Mouse (Mus musculus) MEL (cell line): ENCODE measurements around the gene Armh4. TPM values are rescaled to one million over a fixed set of nuclear protein-coding genes. Genes with fewer than 3 reads are reported as not detected.

Source experiments
- DNase-seq: peaks from one replicate; pipeline ENCODE4 v3.0.0; 2011; ENCODE audit warnings: low read depth, low spot score
- H3K27ac ChIP-seq: 2 replicates; pipeline ENCODE4 v1.5.1; 2012; ENCODE audit warnings: low read depth, mild to moderate bottlenecking, control low read depth, low read length, moderate library complexity; ENCODE audit not compliant: control insufficient read depth
- H3K27me3 ChIP-seq, 2 experiments: fragments of 150-350 bp in 1 of 2; sonication (generic) in 1 of 2; 2 replicates each; pipeline ENCODE4 v1.6.1; 2012; ENCODE audit warnings: low read length in 2 of 2, mild to moderate bottlenecking in 2 of 2, improper control_type of control experiment in 1 of 2, moderate library complexity in 1 of 2; ENCODE audit not compliant: insufficient read depth in 2 of 2, control insufficient read depth in 1 of 2
- H3K36me3 ChIP-seq, 2 experiments: 2 replicates each; pipeline ENCODE4 v1.6.1; 2012 to 2014; ENCODE audit warnings: low read length in 2 of 2, improper control_type of control experiment in 1 of 2, inconsistent platforms in 1 of 2, mild to moderate bottlenecking in 1 of 2; ENCODE audit not compliant: insufficient read depth in 2 of 2, control insufficient read depth in 1 of 2
- H3K4me1 ChIP-seq, 2 experiments: fragments of 150-350 bp in 1 of 2; sonication (generic) in 1 of 2; 2 replicates each; pipeline ENCODE4 v1.6.1; 2012; ENCODE audit warnings: low read length in 2 of 2, improper control_type of control experiment in 1 of 2, mild to moderate bottlenecking in 1 of 2; ENCODE audit not compliant: insufficient read depth in 2 of 2, control insufficient read depth in 1 of 2
- H3K4me3 ChIP-seq, 2 experiments: fragments of 150-350 bp in 1 of 2; sonication (generic) in 1 of 2; 2 replicates each; pipeline ENCODE4 v1.5.1; 2012; ENCODE audit warnings: low read depth in 2 of 2, low read length in 2 of 2, mild to moderate bottlenecking in 2 of 2, moderate library complexity in 2 of 2, control low read depth in 1 of 2, improper control_type of control experiment in 1 of 2; ENCODE audit not compliant: control insufficient read depth in 1 of 2, insufficient read depth in 1 of 2
- H3K79me2 ChIP-seq: 2 replicates; pipeline ENCODE4 v1.6.1; 2012; ENCODE audit warnings: mild to moderate bottlenecking, low read length, moderate library complexity; ENCODE audit not compliant: control insufficient read depth, poor library complexity, insufficient read depth
- H3K9ac ChIP-seq: 2 replicates; pipeline ENCODE4 v1.6.1; 2012; ENCODE audit warnings: low read depth, mild to moderate bottlenecking, control low read depth, low read length, moderate library complexity; ENCODE audit not compliant: control insufficient read depth, poor library complexity, severe bottlenecking
- H3K9me3 ChIP-seq: fragments of 150-350 bp; sonication (generic); replicated peaks from 2 replicates; pipeline ENCODE4 v1.6.1; 2012; ENCODE audit warnings: mild to moderate bottlenecking, low read length, improper control_type of control experiment, moderate library complexity; ENCODE audit not compliant: insufficient read depth
- CHD1 ChIP-seq: IDR thresholded peaks from 2 replicates; pipeline ENCODE4 v1.6.1; 2012; ENCODE audit warnings: low read depth, mild to moderate bottlenecking, inconsistent platforms, low read length, improper control_type of control experiment
- CHD2 ChIP-seq: IDR thresholded peaks from 2 replicates; pipeline ENCODE4 v1.6.1; 2011; ENCODE audit warnings: low read length, improper control_type of control experiment
- E2F4 ChIP-seq: IDR thresholded peaks from 2 replicates; pipeline ENCODE4 v1.6.1; 2011; ENCODE audit warnings: low read depth, low read length, improper control_type of control experiment, borderline replicate concordance
- ELF1 ChIP-seq: IDR thresholded peaks from 2 replicates; pipeline ENCODE4 v1.6.1; 2014; ENCODE audit warnings: low read depth, mild to moderate bottlenecking, inconsistent platforms, low read length, improper control_type of control experiment, moderate library complexity
- ETS1 ChIP-seq: IDR thresholded peaks from 2 replicates; pipeline ENCODE4 v1.6.1; 2012; ENCODE audit warnings: low read depth, mild to moderate bottlenecking, inconsistent platforms, low read length, improper control_type of control experiment, moderate library complexity
- GABPA ChIP-seq: IDR thresholded peaks from 2 replicates; pipeline ENCODE4 v1.6.1; 2012; ENCODE audit warnings: low read depth, mild to moderate bottlenecking, inconsistent platforms, low read length, improper control_type of control experiment, moderate library complexity
- JUND ChIP-seq: IDR thresholded peaks from 2 replicates; pipeline ENCODE4 v1.6.1; 2011; ENCODE audit warnings: low read depth, mild to moderate bottlenecking, improper control_type of control experiment, low read length
- KAT2A ChIP-seq: conservative IDR thresholded peaks from 2 replicates; pipeline ENCODE4 v1.6.1; 2012; ENCODE audit warnings: low read depth, low read length, improper control_type of control experiment, inconsistent platforms
- MAFK ChIP-seq: IDR thresholded peaks from 2 replicates; pipeline ENCODE4 v1.6.1; 2011; ENCODE audit warnings: low read depth, mild to moderate bottlenecking, low read length, improper control_type of control experiment, borderline replicate concordance
- MXI1 ChIP-seq: IDR thresholded peaks from 2 replicates; pipeline ENCODE4 v1.6.1; 2011; ENCODE audit warnings: mild to moderate bottlenecking, low read depth, low read length, improper control_type of control experiment
- MYB ChIP-seq: IDR thresholded peaks from 2 replicates; pipeline ENCODE4 v1.6.1; 2011; ENCODE audit warnings: mild to moderate bottlenecking, low read depth, low read length, improper control_type of control experiment
- MYC ChIP-seq: IDR thresholded peaks from 2 replicates; pipeline ENCODE4 v1.6.1; 2011; ENCODE audit warnings: low read depth, mild to moderate bottlenecking, low read length, improper control_type of control experiment, moderate library complexity
- NELFE ChIP-seq: IDR thresholded peaks from 2 replicates; pipeline ENCODE4 v1.6.1; 2011; ENCODE audit warnings: low read depth, low read length, improper control_type of control experiment
- NRF1 ChIP-seq: IDR thresholded peaks from 2 replicates; pipeline ENCODE4 v1.6.1; 2014; ENCODE audit warnings: low read depth, mild to moderate bottlenecking, inconsistent platforms, low read length, improper control_type of control experiment, moderate library complexity; ENCODE audit not compliant: poor library complexity, insufficient read depth, severe bottlenecking
- POLR2A ChIP-seq, 2 experiments: IDR thresholded peaks; 2 replicates each; pipeline ENCODE4 v1.6.1; 2011 to 2012; ENCODE audit warnings: low read length in 2 of 2, mild to moderate bottlenecking in 2 of 2, control low read depth in 1 of 2, improper control_type of control experiment in 1 of 2, low read depth in 1 of 2, moderate library complexity in 1 of 2; ENCODE audit not compliant: control insufficient read depth in 1 of 2, insufficient read depth in 1 of 2, poor library complexity in 1 of 2
- POLR2AphosphoS2 ChIP-seq: IDR thresholded peaks from 2 replicates; pipeline ENCODE4 v1.6.1; 2011; ENCODE audit warnings: low read length, improper control_type of control experiment
- POLR2AphosphoS5 ChIP-seq: IDR thresholded peaks from 2 replicates; pipeline ENCODE4 v1.6.1; 2012; ENCODE audit warnings: low read depth, borderline replicate concordance, mild to moderate bottlenecking, inconsistent platforms, low read length, moderate library complexity, mixed read lengths
- RAD21 ChIP-seq: IDR thresholded peaks from 2 replicates; pipeline ENCODE4 v1.6.1; 2011; ENCODE audit warnings: mild to moderate bottlenecking, low read depth, low read length, improper control_type of control experiment
- SIN3A ChIP-seq: IDR thresholded peaks from 2 replicates; pipeline ENCODE4 v1.6.1; 2012; ENCODE audit warnings: low read length, improper control_type of control experiment, inconsistent platforms
- TBP ChIP-seq: IDR thresholded peaks from 2 replicates; pipeline ENCODE4 v1.8.0; 2011; ENCODE audit warnings: low read depth, low read length, improper control_type of control experiment
- TCF12 ChIP-seq: IDR thresholded peaks from 2 replicates; pipeline ENCODE4 v1.6.1; 2014; ENCODE audit warnings: low read depth, mild to moderate bottlenecking, inconsistent platforms, low read length, improper control_type of control experiment, moderate library complexity
- USF1 ChIP-seq: IDR thresholded peaks from 2 replicates; pipeline ENCODE4 v1.6.1; 2014; ENCODE audit warnings: low read depth, mild to moderate bottlenecking, inconsistent platforms, low read length, improper control_type of control experiment, moderate library complexity
- USF2 ChIP-seq, 2 experiments: IDR thresholded peaks; 2 replicates each; pipeline ENCODE4 v1.6.1; 2011 to 2012; ENCODE audit warnings: improper control_type of control experiment in 2 of 2, low read length in 2 of 2, borderline replicate concordance in 1 of 2, inconsistent platforms in 1 of 2, low read depth in 1 of 2, mild to moderate bottlenecking in 1 of 2; ENCODE audit not compliant: insufficient read depth in 1 of 2
- ZKSCAN1 ChIP-seq: IDR thresholded peaks from 2 replicates; pipeline ENCODE4 v1.6.1; 2012; ENCODE audit warnings: low read depth, mild to moderate bottlenecking, inconsistent platforms, low read length, improper control_type of control experiment, moderate library complexity
- ZMIZ1 ChIP-seq: IDR thresholded peaks from 2 replicates; pipeline ENCODE4 v1.6.1; 2012; ENCODE audit warnings: low read depth, mild to moderate bottlenecking, inconsistent platforms, low read length, improper control_type of control experiment, moderate library complexity
- ZNF384 ChIP-seq: IDR thresholded peaks from 2 replicates; pipeline ENCODE4 v1.6.1; 2012; ENCODE audit warnings: low read depth, mild to moderate bottlenecking, inconsistent platforms, low read length, improper control_type of control experiment
- polyA plus RNA-seq, 2 experiments: library from polyadenylated mRNA; stranded (reverse) in 1 of 2; unstranded in 1 of 2; fragments of >175 nt in 1 of 2; fragments of >200 nt in 1 of 2; gene quantifications; 2 replicates each; pipeline versions ENCODE4 v1.2.1 to v1.2.4; 2012; ENCODE audit warnings: low replicate concordance in 2 of 2, low read depth in 1 of 2; ENCODE audit not compliant: insufficient read length in 2 of 2, insufficient read depth in 1 of 2, missing spikeins in 1 of 2
- total RNA-seq: library from RNA; depleted of rRNA; stranded (reverse); fragments of 300-350 nt; gene quantifications from 2 replicates; pipeline ENCODE4 v1.2.3, GENCODE M21; 2012

Gene Armh4
- total and polyA plus RNA-seq, 3 experiments = not detected

DNA sequence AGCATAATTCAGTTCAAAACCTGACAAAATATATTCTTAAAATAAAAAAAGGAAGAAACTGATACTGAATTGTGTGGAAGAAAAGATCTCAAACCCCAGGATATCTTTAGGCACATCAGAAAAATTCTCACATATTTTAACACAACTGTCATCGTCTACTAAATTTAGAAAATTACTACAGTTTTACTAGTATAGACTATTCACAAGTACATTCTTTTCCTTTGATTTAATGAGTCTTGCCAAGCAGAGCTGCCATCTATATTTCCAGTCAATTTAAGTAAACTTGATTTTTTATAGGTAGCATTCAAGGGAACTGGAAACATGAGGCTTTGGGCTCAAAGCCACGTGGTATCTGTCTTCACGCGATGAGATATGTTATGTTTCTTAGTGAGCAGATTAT lies 16.6 kb downstream of the Armh4 start:
- H3K9ac ChIP-seq = no peak overlapping the region
- TF ChIP-seq ETS1 = no peak
- TF ChIP-seq CHD1 = no peak
- TF ChIP-seq ELF1 = no peak
- TF ChIP-seq POLR2AphosphoS5 = no peak
- no peak for TF ChIP-seq CHD2
- no peak for TF ChIP-seq RAD21
- TF ChIP-seq MXI1 = no peak
- TF ChIP-seq ZKSCAN1 = no peak
- TF ChIP-seq TCF12 = no peak
- no peak for TF ChIP-seq ZNF384
- no peak for TF ChIP-seq KAT2A
- TF ChIP-seq SIN3A = no peak
- TF ChIP-seq MAFK = no peak
- no peak for TF ChIP-seq MYC
- no peak for DNase-seq
- H3K27ac ChIP-seq = no peak overlapping the region
- no peaks in the 10 kb centered on the region; a peak in 1 of 4 replicates for H3K27me3 ChIP-seq
- no peaks in the 10 kb centered on the region for H3K4me1 ChIP-seq
- H3K79me2 ChIP-seq = no peaks in the 10 kb centered on the region
- no peak overlapping the region for H3K4me3 ChIP-seq
- H3K9me3 ChIP-seq = no peaks in the 10 kb centered on the region
- H3K36me3 ChIP-seq = no peaks in the 10 kb centered on the region

DNA sequence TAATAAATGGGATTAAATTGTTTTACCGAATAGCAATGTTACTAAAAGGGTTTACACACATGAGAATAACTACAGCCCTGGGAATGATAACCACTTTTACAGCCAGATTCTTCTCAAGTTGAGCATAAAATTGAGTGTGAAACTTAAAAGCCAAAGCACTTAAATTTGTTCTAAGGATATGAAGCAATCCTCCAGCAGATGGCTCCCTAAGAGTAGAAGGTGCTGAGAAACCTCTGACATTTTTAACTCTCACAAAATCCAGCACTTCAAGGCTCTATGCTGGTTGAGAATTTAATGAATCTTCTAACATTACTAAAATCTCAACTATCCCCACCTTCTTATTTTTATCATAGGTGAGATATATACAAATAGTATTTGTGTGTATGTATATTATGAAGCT lies 27.3 kb downstream of the Armh4 start:
- no peak for DNase-seq
- no peak overlapping the region for H3K27ac ChIP-seq
- no peak overlapping the region for H3K9ac ChIP-seq
- no peaks in the 10 kb centered on the region for H3K27me3 ChIP-seq
- no peaks in the 10 kb centered on the region for H3K9me3 ChIP-seq
- no peaks in the 10 kb centered on the region for H3K36me3 ChIP-seq
- H3K79me2 ChIP-seq = no peaks in the 10 kb centered on the region
- H3K4me1 ChIP-seq = no peaks in the 10 kb centered on the region
- TF ChIP-seq NRF1 (no peak), RAD21 (no peak), USF1 (no peak), POLR2AphosphoS2 (no peak), GABPA (no peak), TCF12 (no peak), TBP (no peak), ZKSCAN1 (no peak), MXI1 (no peak), E2F4 (no peak), JUND (no peak), USF2 (IDR thresholded peaks at IDR 0.05; ENCODE audit: borderline replicate concordance in 1 of 2, insufficient read depth in 1 of 2, low read depth in 1 of 2, low read length in 2 of 2) (no peak), POLR2A (IDR thresholded peaks at IDR 0.05; ENCODE audit: control insufficient read depth in 1 of 2, insufficient read depth in 1 of 2, low read depth in 1 of 2, low read length in 2 of 2, poor library complexity in 1 of 2) (no peak), NELFE (no peak), POLR2AphosphoS5 (no peak), MYB (no peak), ZNF384 (no peak), ZMIZ1 (no peak), MAFK (no peak)
- TF ChIP-seq, all 39 proteins: peak for 0
- H3K4me3 ChIP-seq = no peak overlapping the region
